Mouse (Mus musculus) embryo, embryonic 9.5 days (tissue): ENCODE measurements at regions not wholly inside any gene's neighbourhood (a gene's known extent, or its start where the extent isn't known, plus 50 kb on each side); places are given as distances from the start of the nearest gene placed in this dataset.

ENCODE experiments used
- DNase-seq: peaks from one replicate; pipeline ENCODE4 v3.0.0-alpha.2; 2017; ENCODE audit errors: extremely low spot score

- no peak for DNase-seq
Measured at GRCm38 (mm10) chr3:60138319-60138718, 56.6 kb downstream of the Sucnr1 start.

- DNase-seq: no peak
Measured at GRCm38 (mm10) chr3:60159865-60160264, 78.2 kb downstream of the Sucnr1 start.

GRCm38 (mm10) chr3:60167633-60168032 is 86.0 kb downstream of the Sucnr1 start:
- DNase-seq: no peak

GRCm38 (mm10) chr3:60168135-60168926 is 86.7 kb downstream of the Sucnr1 start:
- no peak for DNase-seq

- DNase-seq: peak; percentile 7
Measured at GRCm38 (mm10) chr3:60169606-60170005, 87.9 kb downstream of the Sucnr1 start.

GRCm38 (mm10) chr3:60184481-60184880 is 102.8 kb downstream of the Sucnr1 start:
- no peak for DNase-seq

- no peak for DNase-seq
Measured at GRCm38 (mm10) chr3:60196031-60196430, 114.4 kb downstream of the Sucnr1 start.

- no peak for DNase-seq
Measured at GRCm38 (mm10) chr3:60207936-60208335, 126.3 kb downstream of the Sucnr1 start.

GRCm38 (mm10) chr3:60218938-60219337 is 137.3 kb downstream of the Sucnr1 start:
- no peak for DNase-seq

GRCm38 (mm10) chr3:60240664-60241063 is 159.0 kb downstream of the Sucnr1 start:
- no peak for DNase-seq

- DNase-seq: no peak
Measured at GRCm38 (mm10) chr3:60266666-60267415, 185.2 kb downstream of the Sucnr1 start.

GRCm38 (mm10) chr3:60267416-60268174 is 185.9 kb downstream of the Sucnr1 start:
- DNase-seq: no peak

GRCm38 (mm10) chr3:60270463-60270862 is 188.8 kb downstream of the Sucnr1 start:
- no peak for DNase-seq

GRCm38 (mm10) chr3:60273744-60274143 is 192.1 kb downstream of the Sucnr1 start:
- no peak for DNase-seq

GRCm38 (mm10) chr3:60275249-60275838 is 193.7 kb downstream of the Sucnr1 start:
- no peak for DNase-seq

- no peak for DNase-seq
Measured at GRCm38 (mm10) chr3:60277791-60278190, 194.8 kb upstream of the Mbnl1 start.

- no peak for DNase-seq
Measured at GRCm38 (mm10) chr3:60281229-60281628, 191.4 kb upstream of the Mbnl1 start.

GRCm38 (mm10) chr3:60281959-60282495 is 190.6 kb upstream of the Mbnl1 start:
- DNase-seq: no peak

GRCm38 (mm10) chr3:60292142-60292541 is 180.5 kb upstream of the Mbnl1 start:
- no peak for DNase-seq

GRCm38 (mm10) chr3:60292940-60293339 is 179.7 kb upstream of the Mbnl1 start:
- no peak for DNase-seq

- no peak for DNase-seq
Measured at GRCm38 (mm10) chr3:60305399-60305798, 167.2 kb upstream of the Mbnl1 start.

- DNase-seq: no peak
Measured at GRCm38 (mm10) chr3:60310402-60310801, 162.2 kb upstream of the Mbnl1 start.
